Mouse (Mus musculus): ENCODE results near the gene Dync1li2.
A peak's percentile ranks its signal among the peaks of the same experiment; 100 is the strongest.

Gene Dync1li2

GRCm38 (mm10) chr8:104442299-104443124 is at the start of gene Dync1li2:
Gene Dync1li2 (minus strand): TSS chr8:104443047.
- DNase-seq (ENCODE audit: low spot score) = peak; percentile 93

GRCm38 (mm10) chr8:104479091-104479490 is 36.2 kb upstream of the Dync1li2 start:
- no peak for DNase-seq (ENCODE audit: low spot score)

GRCm38 (mm10) chr8:104472465-104472864 is 29.6 kb upstream of the Dync1li2 start:
- no peak for DNase-seq (ENCODE audit: low spot score)

- no peak for DNase-seq (ENCODE audit: low spot score)
Observed at GRCm38 (mm10) chr8:104467463-104467862, 24.6 kb upstream of the Dync1li2 start.

- DNase-seq (ENCODE audit: low spot score) = no peak
Observed at GRCm38 (mm10) chr8:104452177-104452576, 9.3 kb upstream of the Dync1li2 start.

GRCm38 (mm10) chr8:104448796-104449195 is 5.9 kb upstream of the Dync1li2 start:
- no peak for DNase-seq (ENCODE audit: low spot score)

GRCm38 (mm10) chr8:104446016-104446415 is 3.2 kb upstream of the Dync1li2 start:
- DNase-seq (ENCODE audit: low spot score) = no peak

GRCm38 (mm10) chr8:104445248-104445647 is 2.4 kb upstream of the Dync1li2 start:
- no peak for DNase-seq (ENCODE audit: low spot score)

- no peak for DNase-seq (ENCODE audit: low spot score)
Observed at GRCm38 (mm10) chr8:104443125-104443679, 355 bp upstream of the Dync1li2 start.

- no peak for DNase-seq (ENCODE audit: low spot score)
Observed at GRCm38 (mm10) chr8:104441613-104442012, 1.2 kb downstream of the Dync1li2 start.

- DNase-seq (ENCODE audit: low spot score) = no peak
Observed at GRCm38 (mm10) chr8:104439461-104439860, 3.4 kb downstream of the Dync1li2 start.

GRCm38 (mm10) chr8:104437494-104438135 is 5.2 kb downstream of the Dync1li2 start:
- DNase-seq (ENCODE audit: low spot score) = no peak

- DNase-seq (ENCODE audit: low spot score) = no peak
Observed at GRCm38 (mm10) chr8:104436591-104436990, 6.3 kb downstream of the Dync1li2 start.

- peak; percentile 99 for DNase-seq (ENCODE audit: low spot score)
Observed at GRCm38 (mm10) chr8:104436038-104436437, 6.8 kb downstream of the Dync1li2 start.

- DNase-seq (ENCODE audit: low spot score) = no peak
Observed at GRCm38 (mm10) chr8:104434826-104435354, 8.0 kb downstream of the Dync1li2 start.

- no peak for DNase-seq (ENCODE audit: low spot score)
Observed at GRCm38 (mm10) chr8:104434275-104434674, 8.6 kb downstream of the Dync1li2 start.

- DNase-seq (ENCODE audit: low spot score) = no peak
Observed at GRCm38 (mm10) chr8:104433191-104433842, 9.5 kb downstream of the Dync1li2 start.

GRCm38 (mm10) chr8:104432656-104433055 is 10.2 kb downstream of the Dync1li2 start:
- no peak for DNase-seq (ENCODE audit: low spot score)

GRCm38 (mm10) chr8:104430230-104430629 is 12.6 kb downstream of the Dync1li2 start:
- DNase-seq (ENCODE audit: low spot score) = no peak

GRCm38 (mm10) chr8:104427703-104428102 is 15.1 kb downstream of the Dync1li2 start:
- no peak for DNase-seq (ENCODE audit: low spot score)

- DNase-seq (ENCODE audit: low spot score) = no peak
Observed at GRCm38 (mm10) chr8:104422313-104422712, 20.5 kb downstream of the Dync1li2 start.

- DNase-seq (ENCODE audit: low spot score) = no peak
Observed at GRCm38 (mm10) chr8:104416022-104416421, 26.8 kb downstream of the Dync1li2 start.
